Mouse (Mus musculus) intestine, embryonic 16.5 days (tissue): ENCODE results near the gene Mc1r. TPM values are rescaled to one million over a fixed set of nuclear protein-coding genes. Genes with fewer than 3 reads are reported as not detected.

ENCODE experiments used
- ATAC-seq: fragments of 200-750 bp; cut with Nextera tagmentation; 2 replicates; pipeline ENCODE4 v1.8.0; 2017; ENCODE audit warnings: moderate TSS enrichment, moderate library complexity
- H3K27ac ChIP-seq: fragments of 300-500 bp; sonication (generic); 2 replicates; pipeline ENCODE4 v1.5.1; 2014; ENCODE audit warnings: mild to moderate bottlenecking, low read length
- H3K27me3 ChIP-seq: fragments of 300-500 bp; sonication (generic); replicated peaks from 2 replicates; pipeline ENCODE4 v1.6.1; 2014; ENCODE audit warnings: low read length, control low read depth, mixed read lengths; ENCODE audit not compliant: control insufficient read depth, insufficient read depth
- H3K36me3 ChIP-seq: fragments of 300-500 bp; sonication (generic); 2 replicates; pipeline ENCODE4 v1.6.1; 2014; ENCODE audit warnings: low read length, control low read depth; ENCODE audit not compliant: control insufficient read depth, insufficient read depth
- H3K4me1 ChIP-seq: fragments of 300-500 bp; sonication (generic); 2 replicates; pipeline ENCODE4 v1.6.1; 2014; ENCODE audit warnings: low read length, control low read depth, mixed read lengths; ENCODE audit not compliant: control insufficient read depth, insufficient read depth
- H3K4me2 ChIP-seq: fragments of 300-500 bp; sonication (generic); 2 replicates; pipeline ENCODE4 v1.6.1; 2014; ENCODE audit warnings: low read depth, low read length, control low read depth
- H3K4me3 ChIP-seq: fragments of 300-500 bp; sonication (generic); 2 replicates; pipeline ENCODE4 v1.5.1; 2014; ENCODE audit warnings: mild to moderate bottlenecking, low read length
- H3K9ac ChIP-seq: fragments of 300-500 bp; sonication (generic); 2 replicates; pipeline ENCODE4 v1.6.1; 2014; ENCODE audit warnings: low read depth, low read length
- H3K9me3 ChIP-seq: fragments of 300-500 bp; sonication (generic); 2 replicates; pipeline ENCODE4 v1.6.1; 2016; ENCODE audit warnings: low read length, control low read depth; ENCODE audit not compliant: control insufficient read depth
- WGBS: fragments of 180-500 bp; shearing (Covaris S2); extraction: QIAGEN DNeasy Blood & Tissue Kit; methylation state at CpG from one replicate; pipeline ENCODE4 v1.1.7; 2014; 5-methylcytosine and 5-hydroxymethylcytosine counted together
- polyA plus RNA-seq: library from polyadenylated mRNA; unstranded; fragments of >200 nt; fragmentation: Nextera tagmentation; extraction: Ambion mirVana; gene quantifications from 2 replicates; pipeline ENCODE4 v1.2.1, GENCODE M21; 2015

Gene Mc1r
- polyA plus RNA-seq, 1 experiment from 2014 or later, result not detected

DNA sequence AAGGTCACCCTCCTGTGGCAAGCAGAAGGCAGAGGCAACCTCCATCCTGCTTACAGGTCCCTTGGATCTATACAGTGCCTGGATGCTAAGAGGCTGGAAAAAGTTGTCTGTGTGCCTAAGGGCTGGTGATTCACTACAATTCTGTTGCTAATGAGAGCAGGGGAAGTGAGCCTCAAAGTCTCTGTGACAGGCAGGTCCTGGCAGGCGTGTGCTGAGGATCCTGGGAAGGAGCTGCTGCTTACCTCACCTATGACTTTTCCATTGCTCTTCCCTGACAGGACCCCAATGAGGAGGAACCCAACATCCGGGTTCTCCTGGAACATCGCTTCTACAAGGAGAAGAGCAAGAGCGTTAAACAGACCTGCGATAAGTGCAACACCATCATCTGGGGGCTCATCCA is 47.0 kb downstream of the Mc1r start:
- ATAC-seq, result no peak
- no peak overlapping the region for H3K4me3 ChIP-seq
- no peak overlapping the region for H3K9ac ChIP-seq
- H3K27me3 ChIP-seq, result no peaks in the 10 kb centered on the region
- no peaks in the 10 kb centered on the region for H3K9me3 ChIP-seq
- no peak overlapping the region for H3K4me2 ChIP-seq
- no peaks in the 10 kb centered on the region for H3K4me1 ChIP-seq
- peaks cover 9% of the 10 kb centered on the region for H3K36me3 ChIP-seq
- 87% methylated on average over 5 of the region's 5 CpGs for WGBS
- no peak overlapping the region for H3K27ac ChIP-seq

DNA sequence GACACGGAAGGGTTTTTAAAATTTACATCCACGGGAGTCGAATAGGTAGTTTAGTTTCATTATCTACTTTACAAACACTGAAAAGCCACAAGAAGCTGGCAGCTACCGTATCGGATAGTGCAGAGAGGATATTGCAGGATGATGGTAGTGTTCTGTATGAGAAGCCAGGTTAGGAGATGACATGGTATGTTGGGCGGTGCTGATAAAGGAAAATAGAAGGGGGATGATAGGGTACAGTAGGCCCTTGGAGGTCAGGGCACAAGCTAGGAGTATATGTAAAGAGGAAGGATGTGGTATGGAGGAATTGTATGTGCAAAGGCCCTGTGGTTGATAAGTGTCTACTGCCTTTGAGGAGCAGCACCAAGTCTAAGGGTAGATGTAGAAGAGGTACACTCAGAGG is 47.7 kb downstream of the Mc1r start:
- no peak overlapping the region for H3K4me3 ChIP-seq
- no peaks in the 10 kb centered on the region for H3K4me1 ChIP-seq
- no peaks in the 10 kb centered on the region for H3K27me3 ChIP-seq
- no peak overlapping the region for H3K4me2 ChIP-seq
- WGBS, result 94% methylated on average over 6 of the region's 6 CpGs
- H3K36me3 ChIP-seq, result peaks cover 9% of the 10 kb centered on the region
- ATAC-seq, result no peak
- H3K27ac ChIP-seq, result no peak overlapping the region
- no peaks in the 10 kb centered on the region for H3K9me3 ChIP-seq
- no peak overlapping the region for H3K9ac ChIP-seq

Other genes starting within 250 kb of the Mc1r start
- 9.3 and 9.6 TPM in 2 replicates for gene Sult5a1, start 248.8 kb upstream of the Mc1r start, polyA plus RNA-seq
- 7.5 and 12.6 TPM in 2 replicates for gene Dpep1, start 220.9 kb upstream of the Mc1r start, polyA plus RNA-seq
- gene Chmp1a, start 194.3 kb upstream of the Mc1r start, polyA plus RNA-seq, result 173 and 184 TPM in 2 replicates
- 1.7 and 2.7 TPM in 2 replicates for gene Spata33, start 194.3 kb upstream of the Mc1r start, polyA plus RNA-seq
- gene Cdk10, start 182.3 kb upstream of the Mc1r start, polyA plus RNA-seq, result 23.7 and 27.8 TPM in 2 replicates
- 6.0 TPM in 2 replicates for gene Spata2l, start 170.9 kb upstream of the Mc1r start, polyA plus RNA-seq
- 16.5 and 19.3 TPM in 2 replicates for gene Zfp276, start 152.9 kb upstream of the Mc1r start, polyA plus RNA-seq
- gene Vps9d1, start 152.8 kb upstream of the Mc1r start, polyA plus RNA-seq, result 16.3 and 19.3 TPM in 2 replicates
- 15.8 and 20.2 TPM in 2 replicates for gene Fanca, start 88.5 kb upstream of the Mc1r start, polyA plus RNA-seq
- gene Spire2, start 74.4 kb upstream of the Mc1r start, polyA plus RNA-seq, result 0.89 and 2.0 TPM in 2 replicates
- gene Tcf25, start 33.4 kb upstream of the Mc1r start, polyA plus RNA-seq, result 155 and 161 TPM in 2 replicates
- gene Tubb3, start 4.3 kb downstream of the Mc1r start, polyA plus RNA-seq, result 45.6 and 52.6 TPM in 2 replicates
- gene Def8, start 16.4 kb downstream of the Mc1r start, polyA plus RNA-seq, result 26.5 and 27.4 TPM in 2 replicates
- gene Afg3l1, start 70.8 kb downstream of the Mc1r start, polyA plus RNA-seq, result 45.3 and 48.7 TPM in 2 replicates
- 2.6 and 2.8 TPM in 2 replicates for gene Dbndd1, start 108.4 kb downstream of the Mc1r start, polyA plus RNA-seq
- 20.0 and 20.5 TPM in 2 replicates for gene Gas8, start 111.7 kb downstream of the Mc1r start, polyA plus RNA-seq
- gene Rhou, start 246.8 kb downstream of the Mc1r start, polyA plus RNA-seq, result 5.3 and 5.5 TPM in 2 replicates